Mouse (Mus musculus) kidney, adult 2 months (tissue): ENCODE measurements around the gene St3gal4.

Source experiments
- CTCF ChIP-seq: fragments of 200-500 bp; conservative IDR thresholded peaks from 2 replicates; pipeline ENCODE4 v1.5.1; 2011; ENCODE audit warnings: low read depth, mild to moderate bottlenecking, control low read depth, low read length, moderate library complexity, mixed read lengths; ENCODE audit not compliant: insufficient read depth, insufficient read length
- POLR2A ChIP-seq: fragments of 200-500 bp; IDR thresholded peaks from one replicate; pipeline ENCODE4 v1.6.1; 2011; ENCODE audit warnings: low read depth, low read length, control low read depth

DNA sequence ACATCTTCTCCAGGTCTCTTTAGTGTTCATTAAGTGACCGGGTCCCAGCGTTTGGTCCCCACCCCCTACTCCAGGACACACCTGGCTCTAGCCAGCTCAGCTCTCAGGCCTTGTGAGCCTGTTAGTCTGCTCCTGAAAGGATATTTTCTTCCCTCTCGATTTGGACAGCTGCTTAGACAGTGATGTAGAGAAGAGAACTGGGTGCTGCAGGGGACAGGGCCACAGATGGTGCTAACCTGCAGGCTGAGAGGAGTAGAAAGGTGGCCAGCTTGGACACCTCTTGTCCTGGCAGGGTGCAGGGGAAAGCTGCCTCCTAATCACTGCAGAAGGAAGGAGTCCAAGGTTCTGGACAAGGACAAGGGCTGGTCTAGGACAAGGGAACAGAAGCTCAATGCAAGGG, 11.0 kb downstream of the St3gal4 start:
- TF ChIP-seq POLR2A (no peak), CTCF (no peak)
